Mouse (Mus musculus) stomach, embryonic 14.5 days (tissue): ENCODE data around the gene Ecsit. TPM values are rescaled to one million over a fixed set of nuclear protein-coding genes. Genes with fewer than 3 reads are reported as not detected.

Experiments used
- ATAC-seq: fragments of 200-750 bp; cut with Nextera tagmentation; 2 replicates; pipeline ENCODE4 v1.8.0; 2017; ENCODE audit warnings: low read depth, moderate TSS enrichment; ENCODE audit not compliant: insufficient number of reproducible peaks, insufficient read depth, low FRiP score
- H3K27ac ChIP-seq: fragments of 300-500 bp; sonication (generic); 2 replicates; pipeline ENCODE4 v1.5.1; 2014; ENCODE audit warnings: mild to moderate bottlenecking, low read length, moderate library complexity, mixed read lengths
- H3K27me3 ChIP-seq: fragments of 300-500 bp; sonication (generic); 2 replicates; pipeline ENCODE4 v1.6.1; 2014; ENCODE audit warnings: low read length, control low read depth, mixed read lengths; ENCODE audit not compliant: control insufficient read depth, insufficient read depth
- H3K36me3 ChIP-seq: fragments of 300-500 bp; sonication (generic); 2 replicates; pipeline ENCODE4 v1.6.1; 2014; ENCODE audit warnings: mild to moderate bottlenecking, control low read depth, low read length, moderate library complexity, mixed read lengths; ENCODE audit not compliant: control insufficient read depth, insufficient read depth
- H3K4me1 ChIP-seq: fragments of 300-500 bp; sonication (generic); 2 replicates; pipeline ENCODE4 v1.6.1; 2014; ENCODE audit warnings: low read length, control low read depth, mixed read lengths; ENCODE audit not compliant: control insufficient read depth, insufficient read depth
- H3K4me2 ChIP-seq: fragments of 300-500 bp; sonication (generic); replicated peaks from 2 replicates; pipeline ENCODE4 v1.6.1; 2014; ENCODE audit warnings: low read depth, low read length, control low read depth
- H3K4me3 ChIP-seq: fragments of 300-500 bp; sonication (generic); 2 replicates; pipeline ENCODE4 v1.5.1; 2014; ENCODE audit warnings: low read depth, low read length, control low read depth
- H3K9ac ChIP-seq: fragments of 300-500 bp; sonication (generic); replicated peaks from 2 replicates; pipeline ENCODE4 v1.6.1; 2014; ENCODE audit warnings: low read depth, mild to moderate bottlenecking, control low read depth, low read length, moderate library complexity, mixed read lengths
- H3K9me3 ChIP-seq: fragments of 300-500 bp; sonication (generic); 2 replicates; pipeline ENCODE4 v1.6.1; 2016; ENCODE audit warnings: low read depth, low read length, control low read depth; ENCODE audit not compliant: control insufficient read depth
- WGBS: fragments of 180-500 bp; shearing (Covaris S2); extraction: QIAGEN DNeasy Blood & Tissue Kit; methylation state at CpG from one replicate; pipeline ENCODE4 v1.1.7; 2014; 5-methylcytosine and 5-hydroxymethylcytosine counted together
- polyA plus RNA-seq: library from polyadenylated mRNA; unstranded; fragments of >200 nt; fragmentation: Nextera tagmentation; extraction: Ambion mirVana; gene quantifications from 2 replicates; pipeline ENCODE4 v1.2.1, GENCODE M21; 2014

The Ecsit gene
- polyA plus RNA-seq, 1 experiment from 2014 or later, result 39.0 TPM

DNA sequence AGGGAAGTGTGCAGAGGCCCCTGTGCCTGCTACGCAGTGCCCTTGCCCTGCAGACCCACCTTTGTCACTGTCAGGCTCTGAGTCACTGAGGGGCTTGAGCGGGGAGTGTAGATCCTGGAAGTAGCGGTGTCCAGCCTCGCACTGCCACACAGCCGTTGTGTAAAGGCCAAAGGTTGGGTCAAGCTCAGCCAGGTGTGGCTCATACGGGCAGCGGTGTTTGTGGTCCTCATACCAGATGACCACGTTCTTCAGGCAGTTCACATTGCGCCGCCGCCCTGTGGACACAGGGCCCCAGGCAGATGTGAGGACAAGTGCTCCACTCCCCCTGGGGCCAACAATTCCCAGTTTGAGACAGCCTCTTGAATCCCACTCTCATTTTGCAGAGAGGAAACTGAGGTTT lies 19.6 kb downstream of the Ecsit start:
- Histone ChIP-seq H3K4me1 (peaks cover 8% of the 10 kb centered on the region; the same call in 1 of the 2 replicates), H3K27ac (no peak overlapping the region), H3K9ac (no peak overlapping the region), H3K9me3 (no peaks in the 10 kb centered on the region), H3K4me2 (no peak overlapping the region), H3K4me3 (no peak overlapping the region), H3K36me3 (peaks cover 45% of the 10 kb centered on the region), H3K27me3 (no peaks in the 10 kb centered on the region)
- WGBS, result 93% methylated on average over 11 of the region's 11 CpGs
- ATAC-seq, result no peak

DNA sequence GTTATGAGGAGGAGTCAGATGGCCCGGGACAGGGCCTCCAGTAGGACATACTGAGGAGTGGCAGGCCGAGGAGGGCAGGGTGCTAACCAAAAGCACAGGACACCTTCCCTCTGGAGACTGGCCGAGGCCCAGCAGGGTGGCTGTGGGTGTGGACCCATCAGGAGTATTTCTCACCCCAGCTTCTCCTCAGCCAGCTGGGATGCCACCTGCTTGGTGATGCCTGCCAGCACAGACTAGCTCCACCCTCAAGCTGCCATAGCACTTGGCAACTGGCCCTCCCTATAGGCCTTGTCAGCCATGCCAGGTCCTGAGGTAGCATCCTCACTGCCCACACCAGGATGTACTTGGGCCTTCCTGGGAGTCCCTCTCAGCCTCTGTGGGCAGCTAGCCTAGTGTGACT lies 20.9 kb downstream of the Ecsit start:
- no peak for ATAC-seq
- H3K4me2 ChIP-seq, result no peak overlapping the region
- H3K36me3 ChIP-seq, result peaks cover 49% of the 10 kb centered on the region
- no peaks in the 10 kb centered on the region for H3K9me3 ChIP-seq
- H3K4me3 ChIP-seq, result no peak overlapping the region
- H3K27me3 ChIP-seq, result no peaks in the 10 kb centered on the region
- no peak overlapping the region for H3K9ac ChIP-seq
- no peak overlapping the region for H3K27ac ChIP-seq
- 92% methylated on average over 3 of the region's 3 CpGs for WGBS
- H3K4me1 ChIP-seq, result no peaks in the 10 kb centered on the region

DNA sequence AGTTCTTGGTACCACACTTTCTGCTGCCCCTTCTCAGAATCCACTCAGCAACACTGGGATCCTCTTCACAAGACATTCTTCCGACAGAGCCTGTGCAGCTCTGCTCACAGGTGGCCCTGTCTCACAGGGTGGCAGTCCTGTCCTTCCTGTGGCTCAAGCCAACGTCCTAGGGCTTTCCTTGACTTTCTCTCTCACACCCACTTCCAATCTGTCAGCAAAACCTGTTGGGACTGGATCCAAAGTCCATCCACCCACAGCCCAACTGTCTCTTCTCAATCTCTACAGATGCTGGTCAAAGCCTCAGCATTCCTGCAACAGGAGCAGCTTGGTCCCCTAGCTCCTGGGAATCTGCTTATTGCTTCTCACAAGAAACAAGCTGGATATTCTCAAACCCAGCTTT lies 23.9 kb downstream of the Ecsit start:
- no peaks in the 10 kb centered on the region for H3K27me3 ChIP-seq
- no peak overlapping the region for H3K27ac ChIP-seq
- no peak for ATAC-seq
- no peaks in the 10 kb centered on the region for H3K4me1 ChIP-seq
- H3K9me3 ChIP-seq, result no peaks in the 10 kb centered on the region
- peaks cover 41% of the 10 kb centered on the region for H3K36me3 ChIP-seq
- no peak overlapping the region for H3K4me2 ChIP-seq
- no peak overlapping the region for H3K9ac ChIP-seq
- 86% methylated on average over 2 of the region's 2 CpGs for WGBS
- no peak overlapping the region for H3K4me3 ChIP-seq

DNA sequence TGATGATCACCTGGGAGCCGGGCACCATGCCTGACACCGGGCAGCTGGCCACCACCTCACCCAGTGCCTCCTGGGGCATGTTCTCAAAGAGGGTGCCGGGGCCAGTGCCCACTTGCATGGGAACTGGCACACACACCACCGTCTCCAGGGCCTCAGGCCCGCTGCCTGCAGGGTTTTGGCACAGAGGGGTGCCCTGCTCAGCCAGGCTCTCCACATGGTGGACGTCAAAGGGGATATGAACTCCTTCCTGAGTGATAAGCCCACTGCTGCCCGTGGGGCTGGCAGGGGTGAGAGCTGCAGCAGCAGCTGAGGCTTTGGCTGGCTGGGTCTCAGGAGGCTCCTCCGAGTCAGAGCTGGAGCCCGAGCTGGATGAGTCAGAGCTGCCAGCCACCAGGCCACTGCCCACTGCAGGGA lies 27.2 kb downstream of the Ecsit start:
- Histone ChIP-seq H3K27me3 (peaks cover 4% of the 10 kb centered on the region), H3K36me3 (peaks cover 16% of the 10 kb centered on the region), H3K27ac (no peak overlapping the region), H3K4me1 (no peaks in the 10 kb centered on the region), H3K4me2 (no peak overlapping the region), H3K9me3 (no peaks in the 10 kb centered on the region), H3K9ac (no peak overlapping the region), H3K4me3 (no peak overlapping the region)
- no peak for ATAC-seq
- 92% methylated on average over 9 of the region's 9 CpGs for WGBS

DNA sequence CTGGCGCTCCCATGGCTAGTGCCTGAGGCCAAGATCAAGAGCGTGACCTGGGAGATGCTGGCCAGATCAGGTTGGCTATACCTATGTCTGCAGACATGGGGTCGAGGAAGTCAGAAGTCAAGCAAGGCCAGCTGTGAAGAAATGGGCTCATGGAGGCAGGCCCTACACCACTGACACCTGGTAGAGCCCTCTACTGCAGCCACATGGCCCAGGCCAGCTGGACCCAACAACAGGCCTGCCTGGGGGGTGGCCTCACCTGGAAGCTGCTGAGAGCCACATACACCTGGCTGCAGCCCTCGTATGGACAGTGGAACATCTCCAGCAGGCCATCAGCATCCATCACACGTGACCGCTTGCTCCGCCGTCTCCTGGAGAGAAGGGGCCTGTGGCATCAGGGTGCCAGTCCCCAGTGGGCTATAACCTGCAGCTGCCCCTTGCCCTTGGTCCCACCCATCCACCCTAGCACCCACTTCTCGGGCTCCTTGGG lies 28.2 kb downstream of the Ecsit start:
- peaks cover 9% of the 10 kb centered on the region for H3K36me3 ChIP-seq
- H3K4me2 ChIP-seq, result no peak overlapping the region
- no peaks in the 10 kb centered on the region for H3K4me1 ChIP-seq
- 90% methylated on average over 9 of the region's 9 CpGs for WGBS
- H3K9ac ChIP-seq, result no peak overlapping the region
- no peak overlapping the region for H3K4me3 ChIP-seq
- H3K9me3 ChIP-seq, result no peaks in the 10 kb centered on the region
- no peak for ATAC-seq
- H3K27ac ChIP-seq, result no peak overlapping the region
- peaks cover 12% of the 10 kb centered on the region for H3K27me3 ChIP-seq

DNA sequence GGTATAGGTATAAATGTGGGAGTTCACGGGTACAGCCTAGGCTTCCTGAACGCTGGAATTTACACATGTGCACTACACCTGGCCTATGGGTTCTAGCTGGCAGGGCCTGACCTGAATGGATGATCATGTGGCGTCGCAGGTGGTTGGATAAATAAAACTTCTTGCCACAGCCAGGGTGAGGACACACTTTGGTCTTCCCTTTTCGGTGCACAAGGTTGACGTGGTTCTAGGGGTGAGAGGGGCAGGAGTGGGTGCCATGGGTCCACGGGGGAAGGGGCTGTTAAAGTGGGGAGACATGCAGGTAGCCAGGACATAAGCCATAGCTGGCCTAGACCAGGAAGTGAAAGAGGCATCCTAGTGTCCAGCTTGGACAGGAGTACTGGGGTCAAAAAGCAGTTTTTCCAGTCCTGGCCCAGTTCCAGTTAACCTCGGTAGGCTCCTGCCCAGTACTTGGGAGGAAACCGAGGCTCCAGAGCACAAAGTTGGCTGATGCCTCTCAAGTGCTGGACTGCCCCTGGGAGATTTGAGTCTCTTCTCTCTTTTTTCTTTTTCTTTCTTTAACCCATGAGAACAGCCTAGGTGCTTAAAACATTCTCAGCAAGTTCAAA lies 28.8 kb downstream of the Ecsit start:
- H3K36me3 ChIP-seq, result peaks cover 9% of the 10 kb centered on the region
- no peak overlapping the region for H3K9ac ChIP-seq
- no peak overlapping the region for H3K4me3 ChIP-seq
- peaks cover 19% of the 10 kb centered on the region for H3K27me3 ChIP-seq
- H3K27ac ChIP-seq, result no peak overlapping the region
- no peaks in the 10 kb centered on the region for H3K9me3 ChIP-seq
- WGBS, result 73% methylated on average over 9 of the region's 9 CpGs
- ATAC-seq, result no peak
- peaks cover 4% of the 10 kb centered on the region; the same call in 1 of the 2 replicates for H3K4me1 ChIP-seq
- no peak overlapping the region for H3K4me2 ChIP-seq

DNA sequence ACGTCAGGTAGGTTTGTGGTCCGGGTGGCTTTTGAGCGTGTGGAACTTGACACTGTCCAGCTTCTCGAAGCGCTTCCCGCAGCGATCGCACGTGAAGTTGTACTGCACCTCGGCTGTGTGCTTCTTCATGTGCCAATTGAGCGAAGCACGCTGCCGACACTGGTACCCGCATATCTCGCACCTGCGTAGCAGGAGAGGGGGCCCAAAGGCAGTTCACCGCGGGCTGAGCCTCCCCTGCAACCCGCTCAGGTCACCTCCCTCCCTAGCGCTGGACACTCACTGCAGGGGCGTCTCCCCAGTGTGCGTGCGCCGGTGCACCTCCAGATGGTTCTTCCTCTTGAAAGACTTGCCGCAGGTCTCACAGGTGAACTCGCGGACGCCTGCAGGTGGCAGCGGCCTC lies 29.5 kb downstream of the Ecsit start:
- H3K4me1 ChIP-seq, result peaks cover 11% of the 10 kb centered on the region; the same call in 1 of the 2 replicates
- H3K27me3 ChIP-seq, result peaks cover 26% of the 10 kb centered on the region
- ATAC-seq, result no peak
- H3K4me3 ChIP-seq, result no peak overlapping the region
- peaks cover 6% of the 10 kb centered on the region; the same call in 1 of the 2 replicates for H3K36me3 ChIP-seq
- no peaks in the 10 kb centered on the region for H3K9me3 ChIP-seq
- no peak overlapping the region for H3K27ac ChIP-seq
- no peak overlapping the region for H3K4me2 ChIP-seq
- WGBS, result 32% methylated on average over 29 of the region's 29 CpGs
- no peak overlapping the region for H3K9ac ChIP-seq

DNA sequence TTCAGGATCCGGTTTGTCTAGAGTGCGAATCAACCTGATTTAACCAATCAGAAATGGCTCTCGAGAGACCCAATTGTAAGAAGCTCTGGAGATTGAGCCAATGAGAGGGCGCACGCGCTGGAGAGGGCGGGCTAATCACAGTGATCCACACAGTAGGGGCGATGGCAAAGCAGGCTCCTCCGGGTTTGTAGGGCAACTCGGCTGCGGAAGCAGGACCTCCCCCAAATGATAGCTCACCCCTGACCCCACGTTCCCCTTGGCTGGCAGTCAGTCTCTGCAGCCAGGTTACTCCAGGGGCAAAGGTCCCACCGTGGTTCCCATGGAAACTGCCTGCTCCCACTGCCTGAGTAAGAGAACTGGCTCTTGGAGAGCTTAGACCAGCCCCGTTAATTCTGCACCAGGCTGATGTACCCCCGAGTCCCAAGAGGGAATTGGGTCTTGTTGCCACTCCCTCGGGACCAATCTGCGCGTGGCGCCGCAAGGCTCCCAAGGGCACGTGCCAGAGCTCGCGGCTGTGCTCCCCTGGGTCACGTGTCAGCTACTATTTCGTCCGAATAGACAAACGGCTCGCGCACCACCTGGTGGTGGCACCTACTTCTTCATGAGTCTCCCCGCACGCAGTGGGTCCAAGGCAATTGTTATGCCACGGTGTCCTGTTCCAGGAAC lies 30.7 kb downstream of the Ecsit start:
- Histone ChIP-seq H3K9ac (no peak overlapping the region), H3K4me2 (no peak overlapping the region; the same call in 1 of the 2 replicates), H3K27ac (no peak overlapping the region), H3K9me3 (no peaks in the 10 kb centered on the region), H3K4me1 (peaks cover 16% of the 10 kb centered on the region; the same call in 1 of the 2 replicates), H3K36me3 (peaks cover 4% of the 10 kb centered on the region; the same call in 1 of the 2 replicates), H3K27me3 (peaks cover 35% of the 10 kb centered on the region), H3K4me3 (no peak overlapping the region)
- 3% methylated on average over 32 of the region's 32 CpGs for WGBS
- peak; percentile 33; the same call in 1 of the 2 replicates for ATAC-seq
